Mouse (Mus musculus): ENCODE measurements around the gene Hs6st1.

- TF ChIP-seq CTCF (IDR thresholded peaks at IDR 0.05; ENCODE audit: low read depth, low read length), result no peak
- no peak for TF ChIP-seq POLR2A (IDR thresholded peaks at IDR 0.05; ENCODE audit: extremely low read depth, insufficient read depth, low read length)
Measured at GRCm38 (mm10) chr1:36059959-36060953, 7.9 kb upstream of the Hs6st1 start.
